Mouse (Mus musculus) erythroblast, embryonic 14.5 days (primary cell): Measurements from ENCODE around the gene Trim17.

Experiments used
- GATA1 ChIP-seq: IDR thresholded peaks from 2 replicates; pipeline ENCODE4 v1.6.1; 2012; ENCODE audit warnings: low read length, inconsistent platforms, mixed read lengths
- TAL1 ChIP-seq: IDR thresholded peaks from 3 replicates; pipeline ENCODE4 v1.6.1; 2012; ENCODE audit warnings: low read length, inconsistent platforms, mixed read lengths

DNA sequence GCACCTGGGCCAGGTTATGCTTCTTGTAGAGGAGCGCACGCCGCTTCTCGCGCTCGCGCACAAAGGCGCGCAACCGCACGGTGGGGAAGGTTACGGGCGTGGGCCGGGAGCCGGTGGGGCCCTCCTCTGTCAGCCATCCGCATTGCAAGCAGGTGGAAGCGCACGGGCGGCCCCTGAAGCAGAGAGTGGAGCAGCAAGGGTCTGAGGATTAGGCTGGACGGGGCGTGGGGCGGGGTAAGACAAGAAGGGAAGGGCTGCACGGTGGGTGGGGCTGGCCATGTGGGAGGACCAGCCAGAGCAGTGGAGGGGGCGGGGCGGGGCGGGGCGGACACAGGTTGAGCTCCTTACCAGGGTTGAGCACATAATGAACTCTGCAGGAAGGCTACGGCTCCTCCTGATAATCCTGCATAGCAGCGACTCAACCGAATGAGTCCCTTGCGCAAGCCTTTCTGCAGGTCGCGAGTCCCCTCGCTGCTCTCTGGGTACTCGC is 39.9 kb downstream of the Trim17 start:
- TF ChIP-seq GATA1: no peak
- no peak for TF ChIP-seq TAL1
